Mouse (Mus musculus) bone marrow, adult 2 months (tissue): ENCODE measurements around the gene Hpd. TPM values are rescaled to one million over a fixed set of nuclear protein-coding genes. Genes with fewer than 3 reads are reported as not detected.

Experiments used
- H3K27ac ChIP-seq: fragments of 200-500 bp; 2 replicates; pipeline ENCODE4 v1.5.1; 2012; ENCODE audit warnings: low read depth, mild to moderate bottlenecking, control low read depth, inconsistent platforms, low read length; ENCODE audit not compliant: control insufficient read depth, poor library complexity, insufficient read depth
- H3K4me1 ChIP-seq: fragments of 200-500 bp; 2 replicates; pipeline ENCODE4 v1.6.1; 2011; ENCODE audit warnings: low read length; ENCODE audit not compliant: control insufficient read depth, insufficient read depth
- H3K4me3 ChIP-seq: fragments of 200-500 bp; replicated peaks from 2 replicates; pipeline ENCODE3; 2011; ENCODE audit warnings: mild to moderate bottlenecking, low read depth, low read length, control low read depth; ENCODE audit not compliant: control insufficient read depth
- CTCF ChIP-seq: fragments of 200-500 bp; IDR thresholded peaks from 2 replicates; pipeline ENCODE4 v1.5.1; 2011; ENCODE audit warnings: low read length, control low read depth; ENCODE audit not compliant: control insufficient read depth, insufficient read depth
- POLR2A ChIP-seq: fragments of 200-500 bp; IDR thresholded peaks from 2 replicates; pipeline ENCODE4 v1.6.1; 2011; ENCODE audit warnings: low read depth, mild to moderate bottlenecking, control low read depth, low read length, borderline replicate concordance; ENCODE audit not compliant: control insufficient read depth
- WGBS: fragments of 180-500 bp; shearing (Covaris S2); methylation state at CpG from one replicate; pipeline ENCODE4 v1.1.7; 2018; 5-methylcytosine and 5-hydroxymethylcytosine counted together
- polyA plus RNA-seq: library from polyadenylated mRNA; stranded (reverse); fragments of >200 nt; gene quantifications from 2 replicates; pipeline ENCODE4 v1.2.4, GENCODE M21; 2011; ENCODE audit warnings: low replicate concordance; ENCODE audit not compliant: missing spikeins, insufficient read depth, insufficient read length

Gene Hpd
- polyA plus RNA-seq, 1 experiment = 21.0 TPM

DNA sequence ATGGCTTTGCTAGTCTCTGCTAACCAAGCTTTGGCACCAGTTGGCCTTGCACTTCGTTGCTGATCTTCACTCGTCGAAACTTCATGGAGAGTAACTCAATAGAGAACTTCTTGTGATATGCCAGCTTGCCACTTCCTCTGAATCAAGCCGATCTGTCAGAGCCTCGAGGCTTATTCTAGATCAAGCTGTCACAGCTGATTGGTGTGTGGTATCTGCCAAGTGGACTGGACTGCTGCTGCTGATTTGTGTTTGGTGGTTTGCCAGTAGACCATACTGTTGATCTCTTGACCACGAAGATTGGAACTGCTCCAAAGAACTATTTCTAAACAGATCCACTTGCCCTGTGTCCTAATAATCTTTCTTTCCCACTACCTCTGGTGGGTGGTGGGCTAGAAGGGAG is 8.9 kb upstream of the Hpd start:
- Histone ChIP-seq H3K4me3 (no peak overlapping the region), H3K27ac (peak overlapping the region; percentile 57), H3K4me1 (peaks cover 3% of the 10 kb centered on the region; the same call in 1 of the 2 replicates)
- WGBS = 34% methylated on average over 6 of the region's 6 CpGs
- TF ChIP-seq CTCF (no peak), POLR2A (no peak)

DNA sequence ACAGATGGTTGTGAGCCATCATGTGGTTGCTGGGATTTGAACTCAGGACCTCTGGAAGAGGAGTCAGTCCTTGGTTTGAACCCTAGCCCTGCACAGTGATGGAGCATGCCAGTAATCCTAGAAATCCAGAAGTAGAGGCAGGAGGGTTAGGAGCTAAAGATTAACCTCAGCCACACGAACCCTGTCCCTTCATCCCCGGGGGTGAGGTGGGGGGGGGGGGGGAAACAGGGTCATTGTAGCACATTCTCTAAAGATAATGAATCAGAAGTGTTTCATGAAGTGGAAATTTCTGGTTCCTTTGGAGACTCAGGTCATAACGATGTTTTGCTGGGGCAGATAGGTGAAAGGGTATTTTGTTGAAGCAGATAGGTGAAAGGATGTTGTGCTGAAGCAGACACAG is 8.4 kb upstream of the Hpd start:
- peak overlapping the region; percentile 57 for H3K27ac ChIP-seq
- TF ChIP-seq POLR2A (no peak), CTCF (no peak)
- H3K4me1 ChIP-seq = peaks cover 3% of the 10 kb centered on the region; the same call in 1 of the 2 replicates
- no peak overlapping the region for H3K4me3 ChIP-seq
- 79% methylated on average over 3 of the region's 3 CpGs for WGBS

DNA sequence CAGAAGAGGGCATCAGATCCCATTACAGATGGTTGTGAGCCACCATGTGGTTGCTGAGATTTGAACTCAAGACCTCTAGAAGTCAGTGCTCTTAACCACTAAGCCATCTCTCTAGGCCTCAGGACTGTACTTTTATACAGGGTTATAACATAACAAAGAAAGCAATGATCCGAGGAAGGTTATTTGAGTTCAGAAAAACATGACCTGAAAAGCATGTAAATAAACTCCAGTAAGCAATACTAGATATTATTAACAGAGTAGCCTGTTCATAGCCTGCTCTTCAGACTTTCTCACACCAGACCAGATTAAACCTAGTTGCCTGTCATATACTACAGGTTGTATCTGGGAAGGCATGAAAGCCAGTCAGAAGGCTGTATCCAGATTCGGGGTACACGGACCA is 4.8 kb upstream of the Hpd start:
- TF ChIP-seq POLR2A (no peak), CTCF (no peak)
- H3K4me3 ChIP-seq = no peak overlapping the region
- 89% methylated on average over 3 of the region's 3 CpGs for WGBS
- peaks cover under 1% of the 10 kb centered on the region; the same call in 1 of the 2 replicates for H3K4me1 ChIP-seq
- H3K27ac ChIP-seq = no peak overlapping the region

DNA sequence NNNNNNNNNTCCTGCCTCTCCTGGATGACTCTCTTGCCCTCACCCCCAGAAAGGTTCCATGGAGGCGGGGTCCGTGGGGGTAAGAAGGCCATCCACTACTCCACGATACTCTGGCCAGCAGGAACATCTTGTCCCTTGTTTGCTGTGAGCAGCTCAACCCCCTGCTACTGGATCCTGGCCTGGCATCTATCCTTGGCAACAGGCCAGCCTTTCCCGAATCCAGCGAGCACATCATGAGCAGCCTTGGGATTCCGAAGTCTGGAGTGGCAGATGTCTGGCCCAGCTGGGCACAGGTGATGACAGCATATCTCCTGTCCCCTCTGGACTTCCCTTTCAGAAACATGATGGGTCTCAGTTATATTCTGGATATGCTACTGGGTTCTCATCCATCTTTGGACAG is 3.4 kb upstream of the Hpd start:
- TF ChIP-seq CTCF = no peak
- no peak for TF ChIP-seq POLR2A
- WGBS = 88% methylated on average over 6 of the region's 6 CpGs
- Histone ChIP-seq H3K27ac (no peak overlapping the region), H3K4me1 (no peaks in the 10 kb centered on the region), H3K4me3 (no peak overlapping the region)

DNA sequence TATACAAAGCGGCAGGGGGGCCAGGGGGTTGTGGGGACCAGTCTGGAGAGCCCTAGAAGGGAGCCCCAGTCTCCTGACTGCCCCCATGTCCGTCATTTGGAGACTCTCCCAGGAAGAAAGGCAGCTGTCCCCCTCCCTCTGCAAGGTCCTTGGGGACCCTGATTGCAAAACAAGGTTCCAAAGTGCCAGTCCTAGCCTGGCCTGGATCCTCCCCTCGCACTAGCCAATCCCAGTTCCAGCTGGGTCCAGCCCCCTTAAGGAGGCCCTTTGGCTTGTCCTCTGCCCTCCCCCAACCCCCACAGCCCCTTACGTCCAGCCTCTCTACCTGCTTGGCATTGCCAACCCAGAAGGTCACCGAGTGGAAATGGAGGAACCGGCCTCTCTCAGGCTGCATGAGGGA is 991 bp downstream of the Hpd start:
- H3K4me1 ChIP-seq = no peaks in the 10 kb centered on the region
- H3K4me3 ChIP-seq = no peak overlapping the region
- no peak overlapping the region for H3K27ac ChIP-seq
- 80% methylated on average over 6 of the region's 6 CpGs for WGBS
- TF ChIP-seq POLR2A = no peak
- TF ChIP-seq CTCF = no peak

DNA sequence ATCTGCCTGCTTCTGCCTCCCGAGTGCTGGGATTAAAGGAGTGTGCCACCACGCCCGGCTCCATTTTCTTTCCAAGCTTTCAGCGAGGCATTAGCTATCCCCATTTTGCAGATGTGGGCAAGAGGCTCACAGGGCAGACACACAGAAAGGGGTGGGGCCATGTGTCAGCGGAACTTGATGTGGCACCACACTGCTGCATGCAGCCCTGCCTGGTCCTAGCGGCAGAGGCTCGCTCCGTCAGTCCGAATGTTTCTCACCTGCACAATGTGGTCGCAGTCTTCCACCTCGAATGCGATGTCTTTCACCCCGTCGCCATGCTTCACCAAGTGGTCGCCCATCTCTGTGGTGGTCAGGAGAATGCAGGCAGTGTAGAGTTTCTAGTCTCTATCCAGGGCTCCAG is 2.1 kb downstream of the Hpd start:
- no peak overlapping the region for H3K4me3 ChIP-seq
- no peaks in the 10 kb centered on the region for H3K4me1 ChIP-seq
- 91% methylated on average over 15 of the region's 15 CpGs for WGBS
- TF ChIP-seq POLR2A (no peak), CTCF (no peak)
- H3K27ac ChIP-seq = no peak overlapping the region

DNA sequence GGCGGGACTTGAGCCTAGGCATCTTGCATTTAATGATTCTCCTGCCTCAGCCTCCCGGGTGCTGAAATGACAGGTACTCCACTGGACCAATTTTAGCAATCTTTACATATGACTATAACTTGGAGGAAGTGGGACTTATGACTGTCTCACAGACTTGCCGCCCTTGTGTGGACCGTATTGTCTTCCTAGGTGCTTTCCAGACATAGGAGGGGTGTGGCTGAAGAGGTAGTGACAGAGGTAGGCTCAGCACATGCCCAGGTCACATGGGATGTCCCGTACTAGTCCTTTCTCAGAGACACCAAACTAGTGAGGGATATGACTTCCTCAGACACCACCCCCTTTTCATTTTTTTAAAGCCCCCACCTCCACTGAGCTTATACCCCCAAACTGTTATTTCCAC is 3.7 kb downstream of the Hpd start:
- H3K27ac ChIP-seq = no peak overlapping the region
- no peak overlapping the region for H3K4me3 ChIP-seq
- H3K4me1 ChIP-seq = no peaks in the 10 kb centered on the region
- 84% methylated on average over 5 of the region's 5 CpGs for WGBS
- TF ChIP-seq POLR2A (no peak), CTCF (no peak)

DNA sequence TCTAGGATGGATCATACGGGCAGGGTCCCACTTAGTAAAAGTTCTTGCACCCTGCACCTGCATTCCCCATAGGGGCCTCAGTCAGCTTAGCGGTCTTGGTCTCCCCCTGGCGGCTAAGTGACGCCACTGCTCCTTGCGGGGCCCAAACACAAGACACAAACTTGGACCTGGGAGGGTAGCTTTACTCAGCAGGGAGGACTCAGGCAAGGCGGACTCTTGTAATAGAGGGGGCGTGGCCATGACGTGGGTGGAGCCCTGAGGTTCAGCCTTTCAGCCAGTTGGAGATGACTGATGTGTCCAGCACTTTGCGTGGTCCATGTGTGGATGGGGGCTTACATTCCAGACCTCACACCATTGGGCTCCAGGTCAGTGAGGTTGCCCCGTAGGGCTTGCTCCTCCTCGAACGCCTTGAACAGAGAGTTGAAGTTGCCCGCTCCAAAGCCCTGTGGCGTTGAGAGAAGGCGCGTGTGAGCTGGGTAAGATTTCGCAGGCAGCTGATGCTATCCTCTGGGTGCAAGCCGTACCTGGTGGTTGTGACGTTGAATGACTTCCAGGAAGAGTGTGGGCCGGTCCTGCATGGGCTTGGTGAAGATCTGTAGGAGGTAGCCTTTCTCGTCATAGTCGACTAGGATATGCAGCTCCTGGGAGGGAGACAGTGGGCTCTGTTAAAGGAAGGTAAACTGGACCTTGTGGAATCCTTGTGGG is 10.7 kb downstream of the Hpd start:
- H3K4me3 ChIP-seq = peak overlapping the region; percentile 3
- no peak for TF ChIP-seq POLR2A
- peak; percentile 97 for TF ChIP-seq CTCF
- no peaks in the 10 kb centered on the region for H3K4me1 ChIP-seq
- H3K27ac ChIP-seq = no peak overlapping the region
- 25% methylated on average over 22 of the region's 22 CpGs for WGBS

DNA sequence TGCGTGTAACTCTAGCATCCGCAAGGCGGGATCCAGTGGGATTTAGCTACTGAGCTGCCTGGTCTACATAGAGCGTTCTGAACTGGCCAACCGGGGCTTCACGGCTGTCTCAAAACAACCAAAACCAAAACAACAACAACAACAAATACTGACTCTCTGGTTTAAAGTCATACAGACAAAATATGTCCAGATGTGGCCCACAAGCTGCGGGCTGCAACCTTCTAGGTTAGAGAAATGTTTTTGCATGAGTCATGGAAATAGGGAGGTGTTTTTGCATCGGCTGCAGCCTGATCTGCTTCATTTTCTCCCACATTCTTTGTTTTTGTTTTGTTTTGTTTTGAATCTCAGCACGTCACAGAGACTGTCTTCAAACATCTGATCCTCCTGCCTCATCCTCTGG is 12.2 kb downstream of the Hpd start:
- Histone ChIP-seq H3K4me3 (no peak overlapping the region), H3K27ac (no peak overlapping the region), H3K4me1 (no peaks in the 10 kb centered on the region)
- no peak for TF ChIP-seq CTCF
- TF ChIP-seq POLR2A = no peak
- WGBS = 89% methylated on average over 9 of the region's 9 CpGs
